Mouse (Mus musculus) urinary bladder, postnatal 4 days (tissue): Measurements from ENCODE around the gene Spn.

ENCODE experiments used
- DNase-seq, 2 experiments: peaks; one replicate each; pipeline ENCODE4 v3.0.0; 2021 to 2022; ENCODE audit warnings: low spot score in 2 of 2

The Spn gene

DNA sequence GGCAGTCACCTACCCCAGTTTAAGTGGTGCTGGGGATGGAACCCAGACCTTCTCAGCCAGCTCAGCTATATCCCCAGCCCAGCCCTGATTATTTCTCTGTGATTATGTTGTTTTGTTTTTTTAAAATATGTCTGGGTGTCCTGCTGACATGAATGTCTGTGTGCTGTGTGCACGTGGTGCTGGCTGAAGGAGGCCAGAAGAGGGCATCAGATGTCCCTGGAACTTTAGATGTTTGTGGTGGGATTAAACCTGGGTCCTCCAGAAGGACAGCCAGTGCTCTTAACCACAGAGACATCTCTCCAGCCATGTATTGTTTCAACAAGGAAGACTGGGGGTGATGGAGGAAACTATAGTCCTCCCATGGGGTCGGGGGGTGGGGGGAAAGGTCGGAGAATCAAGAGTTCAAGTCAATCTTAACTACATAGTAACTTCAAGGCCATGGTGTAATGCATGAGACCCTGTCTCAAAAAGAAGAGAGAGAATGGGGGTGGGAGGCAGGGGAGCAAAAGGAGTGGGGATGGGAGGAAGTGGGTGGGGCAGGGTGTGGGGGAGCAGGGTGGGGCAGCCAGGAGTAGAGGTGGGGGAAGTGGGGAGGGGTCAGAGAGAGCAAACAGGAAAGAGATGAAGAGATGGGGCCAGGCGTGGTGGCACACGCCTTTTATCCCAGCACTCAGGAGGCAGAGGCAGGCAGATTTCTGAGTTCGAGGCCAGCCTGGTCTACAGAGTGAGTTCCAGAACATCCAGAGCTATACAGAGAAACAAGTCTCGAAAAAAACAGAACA, 3.2 kb upstream of the Spn start:
- no peak for DNase-seq

DNA sequence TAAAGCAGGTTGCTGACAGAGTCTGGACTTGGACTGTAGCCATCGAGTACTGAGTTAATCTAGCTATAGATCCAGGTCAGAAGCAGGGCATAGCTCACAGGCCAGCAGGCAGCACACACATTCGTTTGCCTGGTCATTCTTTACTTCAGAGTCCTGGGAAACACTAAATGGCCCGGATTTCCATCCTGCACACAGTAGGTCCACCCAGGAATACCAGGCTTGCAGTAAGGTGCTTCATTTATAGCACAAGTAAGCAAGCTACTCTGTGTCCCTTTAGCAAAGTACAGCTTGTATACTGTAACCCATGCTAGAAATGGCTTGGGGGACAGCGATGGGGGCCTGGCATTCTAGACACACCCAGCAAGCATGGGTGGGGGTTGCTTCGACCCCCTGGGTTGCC, 1.9 kb upstream of the Spn start:
- DNase-seq: no peak

DNA sequence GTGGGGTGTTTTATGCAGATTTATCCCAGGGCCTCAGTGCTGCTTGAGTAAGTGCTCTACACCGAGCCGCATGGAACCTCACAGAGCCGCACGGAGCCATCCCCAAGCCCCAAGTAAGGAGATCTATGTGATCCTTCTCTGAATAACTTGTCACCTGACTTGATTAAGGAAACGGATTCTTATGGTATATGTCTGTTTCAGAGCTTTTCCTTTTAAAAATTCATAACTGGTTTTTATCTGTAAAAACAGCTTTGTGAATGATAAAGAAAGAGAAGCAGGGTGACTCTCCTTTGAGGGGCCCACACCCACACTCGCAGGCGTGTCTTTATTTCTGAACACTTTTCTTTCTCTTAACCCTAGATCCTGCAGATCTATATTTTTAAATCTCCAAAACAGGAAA, 1.5 kb upstream of the Spn start:
- no peak for DNase-seq

DNA sequence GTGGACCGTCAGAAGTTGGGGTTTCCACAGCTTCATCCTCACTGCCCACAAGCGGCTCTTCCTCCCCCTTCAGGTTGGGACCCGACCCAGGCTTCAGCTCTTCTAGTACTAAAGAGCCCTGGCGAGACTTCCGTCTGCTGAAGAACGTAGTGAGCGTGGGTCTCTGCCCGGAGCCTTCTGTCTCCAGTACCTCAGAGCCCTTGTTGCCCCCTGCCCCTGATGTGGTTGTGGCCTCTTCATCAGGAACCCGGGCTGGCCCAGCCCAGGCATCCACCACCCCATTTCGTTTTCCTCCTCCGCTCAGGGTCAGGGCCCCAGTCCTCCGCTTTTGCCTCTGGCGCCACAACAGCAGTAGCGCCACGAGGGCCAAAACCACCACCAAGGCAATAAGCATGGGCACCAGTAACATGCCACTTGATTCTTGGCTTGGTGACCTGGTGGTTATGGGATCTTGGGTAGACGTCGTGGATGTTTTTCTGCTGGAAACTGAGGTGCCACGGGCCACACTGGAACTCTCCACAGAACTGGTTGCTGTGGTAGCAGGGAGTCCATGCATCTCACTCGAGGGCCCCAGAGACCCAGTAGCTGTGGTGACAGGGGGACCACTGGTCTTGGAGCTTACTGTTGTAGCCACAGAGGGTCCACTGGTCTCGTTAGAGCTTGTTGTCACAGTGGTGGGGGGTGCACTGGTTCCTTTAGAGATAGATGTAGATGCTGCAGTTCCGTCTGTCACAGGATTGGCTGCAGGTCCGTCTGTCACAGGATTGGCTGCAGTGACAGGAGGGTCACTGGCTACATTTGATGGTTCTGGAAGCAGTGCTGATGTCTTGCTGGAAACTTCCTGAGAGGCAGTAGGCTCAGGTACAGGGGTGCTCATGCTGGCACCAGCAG, 1.2 kb downstream of the Spn start:
- no peak for DNase-seq

DNA sequence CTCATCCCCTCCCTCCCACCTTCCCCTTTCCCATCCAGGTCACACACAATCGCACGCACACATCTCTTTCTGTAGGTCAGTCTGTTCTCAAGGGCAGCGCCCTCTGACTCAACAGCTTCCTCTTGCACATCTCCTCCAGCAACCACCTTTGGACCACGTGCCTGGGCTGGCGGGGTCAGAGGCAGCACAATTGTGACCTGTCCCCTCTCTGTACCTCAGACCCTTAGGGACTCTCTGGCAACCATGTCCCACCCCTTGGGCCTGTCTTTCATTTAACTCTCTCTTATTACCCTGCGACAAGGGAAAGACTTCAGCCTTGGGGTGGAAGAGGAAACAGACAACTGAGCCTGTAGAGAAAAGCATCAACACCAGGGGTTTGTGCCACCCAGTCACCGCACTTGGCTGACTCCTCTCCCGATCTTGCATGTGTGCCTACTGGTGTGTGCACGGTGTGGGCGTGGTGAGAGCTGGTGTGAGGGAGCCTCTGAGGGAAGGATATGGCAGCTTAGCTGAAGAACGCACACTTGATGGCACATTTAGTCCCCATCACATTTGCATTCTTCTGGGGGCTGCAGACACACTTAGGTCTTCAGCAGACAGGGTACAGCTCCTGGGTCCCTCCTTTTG, 2.7 kb downstream of the Spn start:
- no peak for DNase-seq

DNA sequence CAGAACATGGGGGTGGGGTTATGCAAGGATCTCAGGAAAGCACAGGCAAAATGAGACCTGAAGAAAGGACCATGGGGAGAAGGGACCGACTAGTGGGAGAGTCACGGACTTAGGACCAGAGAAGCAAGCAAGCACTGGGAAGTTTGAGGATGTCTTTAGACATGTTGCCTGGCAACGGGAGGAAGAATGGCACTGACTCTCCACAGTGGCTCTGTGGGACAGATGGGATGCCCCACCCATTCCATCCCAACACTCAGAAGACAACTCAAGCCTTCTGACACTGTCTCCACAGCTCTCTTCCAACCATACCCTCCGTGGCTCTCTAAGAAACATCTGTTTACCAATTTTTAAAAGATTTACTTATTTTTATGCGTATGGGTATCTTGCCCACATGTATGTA, 4.5 kb downstream of the Spn start:
- DNase-seq: no peak

DNA sequence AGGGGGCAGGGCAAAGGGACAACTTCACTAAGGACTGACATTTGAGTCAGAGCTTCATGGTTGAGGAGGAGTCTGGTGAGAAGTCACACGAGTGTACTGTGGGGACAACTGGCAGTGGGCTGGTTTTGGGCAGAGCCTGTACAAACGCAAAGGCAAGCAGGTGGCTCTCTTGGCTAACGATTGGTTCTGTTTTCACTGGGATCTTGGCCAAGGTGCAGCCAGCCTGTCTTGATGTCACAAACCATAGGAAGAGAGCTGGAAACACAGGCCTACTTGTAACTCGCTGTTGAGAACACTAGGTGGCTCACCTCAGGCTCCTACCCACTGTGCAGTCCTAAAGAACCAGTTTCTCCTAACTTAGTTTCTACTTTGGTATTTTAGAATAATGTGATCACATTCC, 8.0 kb downstream of the Spn start:
- DNase-seq: no peak

DNA sequence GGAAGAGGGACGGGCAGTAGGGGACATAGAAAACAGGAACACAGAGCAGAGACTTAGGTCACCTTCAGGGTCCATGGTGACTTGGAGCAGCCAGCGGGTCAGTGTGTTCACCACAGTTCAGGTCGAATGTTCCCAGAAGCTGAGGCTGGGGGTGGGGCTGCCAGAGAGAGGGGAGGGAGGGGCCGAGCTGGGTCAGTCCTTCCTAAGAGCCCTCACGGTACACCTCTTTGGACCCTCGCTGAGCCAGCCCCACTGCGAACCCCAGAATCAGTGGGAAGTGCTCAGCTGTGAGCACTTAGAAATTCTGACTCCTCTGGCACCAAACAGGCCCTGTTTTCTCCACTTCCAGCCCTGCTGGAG, 15.7 kb downstream of the Spn start, which contains the start of gene Qprt:
Gene Qprt (minus strand): TSS at position 316 of the 360 bp plus-strand sequence.
- DNase-seq: no peak

DNA sequence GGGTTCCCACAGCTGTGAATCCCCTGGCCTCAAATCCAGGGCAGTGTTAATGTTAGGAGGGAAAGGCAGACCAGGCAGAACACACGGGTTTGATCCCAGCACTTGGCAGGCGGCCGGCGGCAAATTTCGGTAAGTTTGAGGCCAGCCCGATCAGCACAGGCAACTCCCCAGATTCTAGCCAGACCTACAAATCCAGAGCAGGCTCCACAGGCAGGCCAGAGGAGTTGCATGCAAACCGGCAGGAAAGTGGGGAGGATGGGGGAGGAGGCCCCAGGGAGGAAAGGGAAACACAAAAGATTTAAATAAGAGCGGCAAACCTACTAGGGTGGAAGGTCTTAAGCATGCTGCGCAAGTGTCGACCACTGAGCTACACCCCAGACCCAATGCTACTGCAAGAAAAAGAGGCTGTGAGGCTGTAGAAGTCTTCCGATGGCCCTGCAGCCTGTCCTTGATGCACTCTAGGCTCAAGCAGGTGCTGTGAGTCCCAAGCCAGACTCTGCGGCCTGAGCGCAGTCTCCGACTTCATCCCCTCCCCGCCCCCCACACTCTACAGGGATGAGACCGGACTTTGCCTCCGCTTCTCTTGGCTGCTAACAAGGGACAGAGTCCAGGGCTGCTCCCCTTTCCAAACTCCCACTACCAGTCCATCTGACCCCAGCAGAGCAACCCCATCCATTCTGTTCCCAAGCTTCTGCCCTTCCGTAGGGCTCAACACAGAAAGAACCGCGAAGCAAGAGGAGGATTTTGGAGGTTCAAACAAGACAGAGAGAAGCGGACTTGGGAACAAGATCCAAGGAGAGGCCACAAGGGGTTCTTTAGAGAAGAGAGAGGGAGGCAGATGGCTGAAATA, 16.3 kb downstream of the Spn start:
- DNase-seq: no peak

DNA sequence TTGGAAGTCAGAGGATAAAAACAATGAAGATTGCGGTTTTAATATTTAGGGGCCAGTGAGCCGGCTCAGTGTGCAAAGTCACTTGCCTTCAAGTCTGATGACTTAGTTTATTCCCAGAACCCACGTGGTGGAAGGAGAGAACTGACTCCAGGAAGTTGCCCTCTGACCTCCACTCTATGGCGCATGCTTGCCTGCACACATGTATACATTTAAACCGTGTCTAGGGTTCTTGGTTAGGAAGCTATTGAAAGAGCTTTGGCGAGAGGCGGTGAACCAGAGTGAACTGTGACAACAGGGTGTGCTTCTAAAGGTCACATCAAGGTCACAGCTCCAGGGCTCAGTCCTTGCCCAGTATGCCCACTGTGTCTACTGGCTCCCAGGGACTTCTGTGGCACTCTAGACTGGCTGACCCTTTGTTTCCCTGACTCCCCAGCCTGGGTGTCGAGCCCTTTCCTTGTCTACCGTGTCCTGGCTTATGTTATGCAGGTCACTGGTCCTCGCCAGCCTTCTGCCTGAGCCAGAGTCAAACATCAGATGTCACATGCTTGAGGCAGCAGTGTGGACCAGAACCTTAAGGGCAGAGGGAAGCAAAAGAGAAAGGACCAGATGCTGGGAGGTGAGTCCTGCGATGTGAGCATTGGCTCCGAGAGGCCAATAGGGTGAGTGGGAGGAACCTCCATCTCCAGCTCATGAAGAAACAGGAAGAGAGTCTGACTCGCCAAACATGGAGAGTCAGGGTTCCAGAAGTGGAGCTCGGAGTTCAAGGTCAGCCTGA, 18.8 kb downstream of the Spn start:
- no peak for DNase-seq

DNA sequence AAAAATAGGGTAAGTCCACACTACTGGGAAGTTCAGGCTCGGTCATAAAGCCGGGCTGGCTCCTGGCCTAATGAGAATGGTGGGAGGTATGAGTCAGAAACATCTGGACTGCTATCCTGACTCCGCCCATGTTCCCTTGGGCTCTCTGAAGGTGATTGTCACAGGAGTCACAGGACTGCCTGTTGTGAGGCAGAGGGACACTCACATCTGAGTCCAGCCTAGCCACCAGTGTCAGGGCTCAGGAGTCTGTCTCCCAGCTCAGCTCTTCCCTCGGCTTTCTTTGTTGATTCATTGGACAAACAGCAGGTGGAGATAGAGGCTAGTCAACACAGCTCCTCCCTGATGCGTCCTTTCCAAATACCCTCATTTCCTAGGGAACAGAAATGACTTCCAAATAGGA, 19.7 kb downstream of the Spn start:
- DNase-seq: no peak

DNA sequence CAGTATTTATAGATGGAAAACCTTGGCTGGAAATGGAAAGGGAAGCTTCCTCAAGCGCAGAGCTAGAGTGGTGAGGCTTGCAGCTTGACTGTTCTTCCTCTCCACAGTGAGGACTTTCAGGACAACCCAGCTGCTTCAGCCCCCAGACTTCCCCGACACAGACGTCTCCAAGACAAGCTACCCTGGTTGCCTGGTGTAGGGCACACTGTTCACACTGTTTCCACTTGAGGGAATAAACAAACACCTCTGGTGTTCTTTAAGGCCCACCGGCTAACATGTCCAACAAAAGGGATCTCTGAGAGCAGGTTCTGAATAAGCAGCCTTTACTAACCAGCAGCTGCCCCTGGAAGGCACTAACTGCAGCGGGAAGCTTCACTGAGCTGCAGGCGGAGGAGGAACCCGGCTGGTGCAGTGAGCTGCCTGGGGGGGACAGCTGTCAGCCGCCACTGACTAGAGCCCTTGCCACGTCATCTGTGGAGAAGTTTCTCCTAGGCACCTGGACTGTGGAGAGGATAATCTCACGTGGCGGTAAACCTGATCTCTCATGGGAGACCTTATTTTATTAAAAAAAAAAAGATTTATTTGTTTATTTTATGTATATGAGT, 21.2 kb downstream of the Spn start:
- DNase-seq: no peak

DNA sequence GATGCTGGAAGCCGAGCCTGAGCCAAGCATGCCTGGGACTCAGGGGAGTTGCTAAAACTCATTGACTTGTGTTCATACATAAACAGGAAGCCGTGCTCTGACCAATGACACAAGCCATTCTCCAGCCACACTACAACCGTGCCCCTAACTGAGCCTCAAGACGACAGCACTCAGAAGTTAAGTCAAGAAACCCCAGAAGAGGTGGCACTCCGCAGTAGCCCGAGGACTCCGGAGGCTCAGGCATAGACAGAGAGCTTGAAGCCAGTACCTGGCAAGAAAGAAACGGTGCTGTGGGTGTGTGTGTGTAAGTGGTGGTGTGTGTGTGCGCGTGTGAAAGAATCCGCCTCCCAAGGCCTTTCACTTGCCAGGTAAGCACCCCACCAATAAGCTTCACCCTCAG, 22.7 kb downstream of the Spn start:
- no peak for DNase-seq

DNA sequence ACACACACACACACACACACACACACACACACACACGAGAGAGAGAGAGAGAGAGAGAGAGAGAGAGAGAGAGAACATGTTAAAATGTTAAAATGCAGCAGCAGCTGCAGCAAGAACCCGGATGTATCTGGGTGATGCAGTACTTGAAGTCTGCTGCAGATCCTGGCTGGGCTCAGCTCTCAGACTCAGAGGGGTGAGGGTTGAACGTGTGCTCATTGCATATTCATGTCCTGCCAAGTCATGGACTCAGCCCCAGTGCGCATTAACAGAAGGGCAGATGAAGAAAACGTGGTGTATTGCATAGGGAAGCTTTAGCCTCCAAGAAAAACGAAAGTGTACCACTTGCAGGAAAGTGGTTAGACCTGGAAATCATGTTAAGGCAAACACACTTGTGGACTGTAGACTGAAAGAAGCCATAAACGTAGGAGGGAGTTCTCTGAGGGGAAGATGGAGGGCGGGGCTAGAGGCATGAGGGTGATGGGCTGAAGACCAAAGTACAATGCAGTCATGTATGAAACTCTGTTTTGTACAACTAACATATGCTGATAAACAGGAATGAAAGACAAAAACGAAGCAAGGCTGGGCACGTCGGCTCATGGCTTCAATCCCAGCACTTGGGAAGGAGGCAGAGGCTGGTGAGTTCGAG, 23.9 kb downstream of the Spn start:
- DNase-seq: no peak

DNA sequence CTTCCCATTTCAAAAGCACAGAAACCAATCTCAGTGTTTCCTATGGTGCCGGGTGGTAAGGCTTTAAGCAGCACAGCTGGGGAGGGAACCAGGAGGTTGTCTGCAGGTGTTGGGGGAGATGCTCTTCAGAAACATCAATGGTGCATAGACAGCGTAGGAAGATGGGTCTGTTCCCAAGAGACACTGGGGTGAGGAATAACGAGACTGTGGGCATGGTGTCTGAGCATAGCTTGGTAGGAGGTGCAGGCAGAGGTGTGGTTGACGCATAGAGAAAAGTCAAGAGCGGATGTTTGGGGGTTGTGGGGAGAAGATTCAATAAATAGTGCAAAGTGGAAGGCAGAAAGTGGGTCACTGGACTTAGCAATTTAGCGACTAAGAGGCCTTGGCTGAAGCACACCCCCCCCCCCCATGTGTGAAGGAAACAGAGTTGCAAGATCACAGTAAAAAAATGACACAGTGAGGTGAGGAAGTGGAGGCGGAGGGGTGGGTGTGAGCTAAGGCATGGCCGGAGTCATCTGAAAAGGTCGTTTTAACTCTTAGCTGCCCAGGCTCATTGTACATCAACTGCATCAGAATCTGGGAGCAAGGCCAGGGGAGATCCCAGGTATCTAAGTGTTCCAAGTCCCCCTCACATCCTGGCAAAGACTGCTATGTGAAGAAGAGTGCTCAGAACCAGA, 24.6 kb downstream of the Spn start:
- DNase-seq: no peak

DNA sequence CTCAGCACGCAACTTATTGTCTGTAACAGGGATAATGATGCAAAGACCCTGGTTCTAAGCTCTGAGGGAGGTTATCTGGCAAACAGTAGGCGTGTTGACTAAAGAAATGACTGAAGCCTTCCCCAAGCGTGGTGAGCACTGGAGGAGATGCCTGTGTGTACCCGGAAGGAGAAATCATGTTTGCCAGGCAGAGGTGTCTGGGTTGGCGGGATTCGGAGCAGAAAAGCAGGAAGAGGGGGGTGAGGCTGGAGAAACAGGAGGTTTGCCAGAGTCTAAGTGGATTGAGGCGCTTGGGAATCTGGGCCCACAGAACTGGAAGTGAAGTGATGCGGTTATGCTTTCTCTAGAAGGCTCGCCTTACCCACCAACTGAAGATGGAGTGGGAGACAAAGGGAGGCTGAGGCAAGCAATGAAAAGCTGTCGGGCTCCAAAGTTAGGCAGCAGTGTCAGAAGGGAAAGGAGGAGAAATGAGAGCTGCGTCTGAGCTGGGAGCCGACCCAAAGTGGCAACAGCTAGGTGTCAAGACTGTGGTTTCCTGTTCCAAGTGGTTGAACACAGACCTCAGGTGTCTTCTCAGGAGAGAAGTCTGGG, 25.3 kb downstream of the Spn start:
- no peak for DNase-seq

DNA sequence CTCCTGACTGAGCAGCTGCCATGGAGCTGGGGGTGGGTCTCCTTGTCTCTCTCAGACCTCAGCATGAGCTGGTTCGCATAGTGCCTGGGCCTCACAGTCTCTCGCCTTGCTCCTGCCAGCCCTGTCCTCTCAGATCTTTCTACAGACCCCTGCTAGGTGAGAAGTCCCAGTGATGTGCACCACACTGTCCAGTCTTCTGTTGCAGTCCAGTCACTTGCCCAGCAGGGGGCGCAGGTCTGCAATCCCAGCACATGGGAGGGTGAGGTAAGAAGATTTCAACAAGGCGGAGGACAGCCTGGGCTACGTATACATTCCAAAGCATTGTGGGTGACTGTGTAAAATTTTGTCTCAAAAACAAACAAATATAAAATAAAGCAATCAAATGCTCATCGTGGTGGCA, 26.2 kb downstream of the Spn start:
- no peak for DNase-seq

DNA sequence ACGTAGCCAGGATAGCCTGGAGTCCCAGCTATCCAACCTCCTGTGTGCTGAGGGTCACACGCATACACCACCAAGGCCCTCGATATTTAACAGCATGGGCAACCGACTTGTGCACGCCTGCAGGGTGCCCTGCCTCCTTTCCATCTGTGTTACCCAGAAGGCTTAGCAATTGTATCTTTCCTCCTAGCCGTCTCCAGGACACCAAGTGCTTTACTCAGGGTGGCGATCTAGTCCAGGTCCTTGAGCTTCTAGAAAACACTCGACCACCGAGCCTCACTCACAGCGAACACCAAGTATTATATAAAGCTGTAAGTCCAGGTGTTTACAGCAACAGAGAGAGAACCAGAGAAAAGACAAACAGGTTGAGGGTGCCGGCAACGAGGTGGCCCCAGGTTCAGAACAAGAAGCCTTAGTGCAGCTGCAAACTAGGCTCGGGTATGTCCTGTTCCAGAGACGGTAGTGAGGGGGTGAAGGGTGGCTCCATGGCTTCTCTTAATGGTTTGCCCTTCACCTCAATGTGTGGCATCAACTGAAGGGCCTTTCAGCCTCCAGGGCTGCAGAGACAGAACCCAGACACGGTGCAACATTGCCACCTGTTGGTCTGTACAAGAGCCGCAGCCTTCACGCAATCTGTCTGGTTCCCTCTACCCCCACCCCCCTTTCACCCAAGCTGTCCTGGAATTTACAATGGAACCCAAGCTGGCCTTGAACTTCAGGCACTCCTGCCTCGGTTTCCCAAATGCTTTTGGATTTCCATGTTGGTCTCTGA, 27.2 kb downstream of the Spn start:
- DNase-seq: peak; percentile 57 to 76
